Mouse (Mus musculus): ENCODE measurements at regions not wholly inside any gene's neighbourhood (a gene's known extent, or its start where the extent isn't known, plus 50 kb on each side); places are given as distances from the start of the nearest gene placed in this dataset.

DNA sequence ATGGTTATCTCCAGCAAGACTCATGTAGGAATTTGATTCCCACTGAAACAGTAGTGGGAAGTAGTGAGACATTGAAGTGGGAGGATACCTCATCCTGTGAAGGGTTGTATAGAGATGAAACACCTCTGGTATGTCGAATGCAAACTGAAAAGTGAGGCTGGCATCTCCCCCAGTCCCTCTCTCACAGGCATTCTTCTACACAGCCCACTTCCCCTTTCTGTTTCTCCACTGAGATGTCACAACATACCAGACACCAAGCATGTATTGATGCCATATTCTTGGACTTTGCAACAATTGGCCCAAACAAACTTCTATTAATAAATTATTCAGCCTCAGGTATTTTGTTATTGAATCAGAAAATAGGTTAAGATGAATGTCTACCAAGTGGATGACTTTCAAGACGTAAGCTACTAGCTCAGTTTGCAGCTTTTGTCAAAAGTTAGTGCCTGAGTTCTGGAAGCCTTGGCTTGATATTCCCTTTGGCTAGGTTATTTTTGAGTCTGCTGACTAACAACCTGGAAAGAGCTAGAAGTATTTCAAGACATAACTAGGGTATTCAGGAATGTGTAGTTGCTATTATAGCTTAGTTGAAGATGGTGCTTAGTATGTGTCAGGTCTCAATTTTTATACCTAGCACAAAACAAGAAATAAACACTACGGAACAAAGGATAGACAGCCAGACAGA, 502.6 kb downstream of the Etnk1 start:
- in situ Hi-C loops (cut with MboI; ENCODE audit: unreplicated experiment in 2 of 2) = no loop called here

DNA sequence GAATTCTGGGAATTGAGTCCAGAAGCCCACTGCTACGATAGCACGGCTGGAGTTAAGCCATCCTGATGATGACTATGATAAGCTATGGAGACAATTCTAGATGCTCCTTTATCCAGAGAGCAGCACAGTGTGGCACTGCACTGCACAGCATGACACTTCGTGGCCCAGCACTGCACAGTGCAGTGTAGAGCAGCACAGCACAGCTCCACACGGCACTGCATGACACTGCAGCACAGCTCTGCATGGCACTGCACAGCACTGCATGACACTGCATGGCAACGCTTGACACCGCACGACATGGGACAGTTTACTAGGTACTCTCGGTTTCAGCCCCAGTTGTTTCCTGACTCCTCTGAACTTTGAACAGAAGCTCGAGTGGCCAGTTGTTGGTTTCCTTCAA, 523.1 kb downstream of the Etnk1 start:
- in situ Hi-C loops (cut with MboI; ENCODE audit: unreplicated experiment in 2 of 2) = no loop called here

DNA sequence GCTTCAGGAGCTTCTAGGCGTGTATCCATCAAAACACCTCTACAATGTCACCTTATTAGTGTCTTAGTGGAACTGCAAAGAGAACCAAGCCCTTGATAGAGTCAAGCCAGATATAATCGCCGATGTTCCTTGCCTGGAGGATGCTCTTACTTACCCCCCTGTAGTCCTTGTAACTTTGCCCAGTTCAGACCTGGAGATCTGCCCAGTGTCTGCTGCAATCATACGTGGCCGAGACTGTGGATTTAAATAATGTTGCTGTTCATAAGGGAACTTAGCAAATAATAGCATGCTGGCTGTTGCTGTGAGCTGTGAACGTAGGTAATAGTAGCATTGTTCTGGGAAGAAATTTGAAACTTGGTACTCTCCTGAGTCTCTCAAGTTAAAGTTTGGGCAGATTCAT, 523.8 kb downstream of the Etnk1 start:
- in situ Hi-C loops (cut with MboI; ENCODE audit: unreplicated experiment in 2 of 2) = no loop called here

DNA sequence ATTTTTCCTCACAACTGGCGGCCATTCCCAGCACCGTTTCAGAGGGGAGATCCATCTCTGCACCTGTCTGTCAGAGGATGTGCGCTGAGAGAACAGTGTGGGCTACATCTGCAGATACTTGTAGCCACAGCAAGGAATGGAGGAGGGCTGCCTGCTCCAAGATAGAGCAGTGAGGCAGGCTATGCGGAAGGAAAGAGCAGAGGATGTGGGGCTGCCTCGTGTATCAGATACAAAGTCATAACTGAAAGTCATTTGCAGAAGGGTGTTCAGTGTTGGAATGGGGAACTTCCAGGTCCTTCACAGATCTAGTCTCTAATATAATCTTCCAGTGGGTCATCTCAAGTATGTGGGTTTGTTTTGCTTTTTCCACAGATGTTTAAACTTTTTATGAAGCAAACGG, 531.0 kb downstream of the Etnk1 start:
- in situ Hi-C loops (cut with MboI; ENCODE audit: unreplicated experiment in 2 of 2) = no loop called here

DNA sequence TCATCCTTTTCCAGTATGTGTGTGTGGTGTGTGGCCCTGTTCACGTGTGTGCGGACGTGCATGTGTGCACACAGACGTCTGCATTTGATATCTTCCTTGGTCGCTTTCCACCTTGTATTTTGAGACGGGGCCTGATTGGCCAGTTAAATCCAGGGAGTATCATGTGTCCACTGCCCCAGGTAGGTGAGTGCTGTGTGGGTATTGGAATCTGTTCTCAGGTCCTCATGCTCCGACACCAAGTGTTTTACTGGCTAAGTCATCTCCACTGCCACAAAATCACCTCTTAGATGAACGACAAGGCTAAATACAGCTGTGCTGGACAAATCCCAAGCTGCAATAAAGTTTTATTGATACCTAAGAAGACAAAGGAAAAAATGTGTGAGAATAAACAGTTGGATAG, 537.0 kb downstream of the Etnk1 start:
- in situ Hi-C loops (cut with MboI; ENCODE audit: unreplicated experiment in 2 of 2) = no loop called here

DNA sequence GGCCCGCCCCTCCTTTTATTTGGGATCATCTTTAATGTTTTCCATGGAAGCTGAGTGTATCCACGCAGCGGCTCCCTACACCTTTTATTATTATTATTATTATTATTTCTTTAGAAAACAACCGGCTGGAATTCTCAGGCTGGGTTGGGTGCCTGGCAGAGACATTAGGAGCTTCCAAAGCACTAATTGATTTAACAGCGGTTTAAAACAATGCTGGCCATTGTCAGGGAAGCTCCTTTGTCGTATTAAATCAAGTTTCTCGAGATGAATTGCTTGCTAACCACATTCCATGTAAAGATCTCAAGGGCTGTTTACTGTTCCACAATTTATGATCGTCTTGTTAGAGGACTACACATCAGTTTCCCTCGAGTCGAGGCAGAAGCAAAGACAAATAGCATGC, 539.4 kb downstream of the Etnk1 start:
- in situ Hi-C loops (cut with MboI; ENCODE audit: unreplicated experiment in 2 of 2) = no loop called here

DNA sequence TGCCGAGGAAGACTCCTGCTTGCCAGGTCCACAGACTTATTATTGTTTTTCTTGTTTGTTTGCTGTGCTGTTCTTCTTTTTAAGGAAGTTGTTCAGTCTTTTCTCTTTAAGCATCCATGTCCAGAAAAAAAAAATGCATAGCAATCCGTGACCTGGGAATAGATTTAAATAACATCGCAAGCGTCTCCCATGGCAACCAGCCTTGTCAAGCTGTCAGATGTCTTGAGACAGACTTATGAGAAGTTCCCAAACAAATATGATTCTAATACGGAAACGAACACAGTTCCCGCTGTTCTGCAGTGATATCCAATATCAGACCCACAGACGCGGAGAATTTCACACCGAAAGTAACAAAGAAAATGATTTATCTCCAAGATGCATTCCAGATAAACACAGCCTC, 547.4 kb downstream of the Etnk1 start:
- in situ Hi-C loops (cut with MboI; ENCODE audit: unreplicated experiment in 2 of 2) = no loop called here

DNA sequence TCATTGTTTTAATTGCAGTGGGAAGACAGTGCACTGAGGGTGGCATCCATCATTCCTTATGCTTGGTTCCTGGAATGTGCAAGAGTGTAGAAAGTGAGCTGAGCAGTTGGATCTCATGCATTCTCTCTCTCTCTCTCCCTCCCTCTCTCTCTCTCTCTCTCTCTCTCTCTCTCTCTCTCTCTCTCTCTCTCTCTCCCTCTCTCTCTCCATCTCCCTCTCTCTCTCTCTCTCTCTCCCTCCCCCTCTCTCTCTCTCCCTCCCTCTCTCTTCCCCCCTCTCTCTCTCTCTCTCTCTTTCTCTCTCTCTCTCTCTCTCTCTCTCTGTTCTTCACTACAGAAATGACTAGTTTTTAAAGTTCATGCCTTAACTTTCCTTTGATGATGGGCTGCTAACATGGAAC, 583.1 kb downstream of the Etnk1 start:
- in situ Hi-C loops (cut with MboI; ENCODE audit: unreplicated experiment in 2 of 2) = no loop called here

DNA sequence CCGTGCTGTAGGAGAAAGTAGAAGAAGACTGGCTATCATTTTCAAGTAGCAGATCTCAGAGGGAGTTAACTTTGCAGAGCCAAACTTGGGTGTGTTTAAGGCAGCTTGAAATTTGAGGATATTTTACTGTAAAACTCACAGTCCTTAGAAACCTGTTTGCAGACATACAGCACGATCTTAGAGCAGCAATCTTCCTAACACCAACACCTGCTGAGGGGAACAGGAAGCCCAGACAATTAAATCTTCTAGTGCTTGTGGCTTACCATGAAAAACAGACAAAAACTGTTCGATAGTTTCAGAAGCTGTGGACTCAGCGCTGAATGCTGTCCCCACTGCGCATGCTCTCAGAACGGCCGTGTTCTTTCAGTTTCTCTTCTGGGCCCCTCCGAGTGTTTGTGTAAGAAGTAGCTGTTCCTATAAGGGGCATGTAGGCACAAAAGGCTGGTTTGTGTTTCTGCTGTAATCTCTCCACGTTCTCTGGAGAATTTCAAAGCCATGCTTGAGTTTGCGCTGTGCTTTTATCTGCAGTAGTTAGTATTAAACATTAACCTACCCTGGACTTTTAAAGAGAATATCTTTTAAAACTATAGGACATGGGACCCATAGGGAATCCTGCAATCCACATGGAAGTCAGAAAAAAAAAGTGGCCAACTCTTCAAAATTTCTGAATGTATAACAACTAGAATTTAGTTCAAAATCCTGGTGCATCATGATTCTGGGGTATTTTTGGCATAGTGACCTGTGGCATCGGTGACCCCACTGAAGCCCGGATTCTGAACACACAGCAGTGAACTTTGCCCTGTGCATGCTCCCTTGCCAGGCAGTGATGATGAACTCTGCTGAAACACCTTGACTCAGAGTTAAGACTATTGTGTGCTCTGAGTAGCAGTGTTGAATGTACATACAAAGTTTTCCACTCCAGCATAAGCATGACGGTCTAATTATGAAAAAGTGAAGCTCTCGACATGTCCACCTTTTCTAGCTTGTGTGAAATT, 584.4 kb downstream of the Etnk1 start:
- in situ Hi-C loops (cut with MboI; ENCODE audit: unreplicated experiment in 2 of 2) = no loop called here

DNA sequence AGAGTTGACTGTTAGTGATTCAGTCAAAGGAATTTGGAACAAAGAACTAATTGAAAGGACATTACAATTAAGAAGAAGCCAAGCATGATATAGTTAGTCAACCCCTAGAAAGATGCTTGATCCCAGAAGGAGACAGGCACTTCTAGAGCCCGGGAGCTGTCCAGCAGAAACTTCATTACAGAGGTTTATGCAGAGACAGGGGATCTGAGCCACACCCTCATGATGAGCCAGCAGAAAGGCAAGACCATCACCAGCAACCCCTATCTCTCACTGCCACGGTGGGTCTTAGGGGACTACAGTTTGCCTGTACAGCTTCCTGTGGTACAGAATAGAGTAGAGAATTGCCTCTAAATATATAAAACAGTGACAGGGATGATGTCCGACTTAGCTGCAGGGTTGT, 590.4 kb downstream of the Etnk1 start:
- in situ Hi-C loops (cut with MboI; ENCODE audit: unreplicated experiment in 2 of 2) = no loop called here

DNA sequence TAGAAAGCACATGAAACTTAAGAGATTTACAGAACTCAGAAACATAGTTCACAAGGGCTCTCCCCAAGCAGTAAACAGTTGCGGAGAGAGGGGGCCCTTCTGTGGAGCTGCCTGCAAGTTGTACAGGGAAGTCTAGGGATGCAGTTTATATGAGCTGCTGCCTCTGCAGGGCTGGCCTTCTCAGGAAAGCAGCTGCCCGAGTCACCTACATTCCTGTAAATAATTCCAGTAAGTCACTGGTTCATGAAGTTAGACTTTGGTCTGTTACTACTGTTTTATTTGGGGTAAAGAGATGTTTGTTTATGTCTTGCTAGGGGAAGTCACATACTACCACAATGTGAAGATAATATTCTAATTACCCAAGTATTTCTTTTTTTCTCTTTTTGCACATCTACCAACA, 601.1 kb downstream of the Etnk1 start:
- in situ Hi-C loops (cut with MboI; ENCODE audit: unreplicated experiment in 2 of 2) = no loop called here
